Mouse (Mus musculus): ENCODE data around the gene Hccs. TPM values are rescaled to one million over a fixed set of nuclear protein-coding genes. Genes with fewer than 3 reads are reported as not detected.
A peak's percentile ranks its signal among the peaks of the same experiment; 100 is the strongest.
"Not testable (repeated sequence)": the region's sequence is repeated elsewhere in the genome, so short reads cannot be mapped to it uniquely, and the experiment has no call there.

Gene Hccs
- 41.5 and 43.4 TPM in 2 replicates for polyA plus RNA-seq (2016; fragmentation: Nextera tagmentation; extraction: Ambion mirVana)

DNA sequence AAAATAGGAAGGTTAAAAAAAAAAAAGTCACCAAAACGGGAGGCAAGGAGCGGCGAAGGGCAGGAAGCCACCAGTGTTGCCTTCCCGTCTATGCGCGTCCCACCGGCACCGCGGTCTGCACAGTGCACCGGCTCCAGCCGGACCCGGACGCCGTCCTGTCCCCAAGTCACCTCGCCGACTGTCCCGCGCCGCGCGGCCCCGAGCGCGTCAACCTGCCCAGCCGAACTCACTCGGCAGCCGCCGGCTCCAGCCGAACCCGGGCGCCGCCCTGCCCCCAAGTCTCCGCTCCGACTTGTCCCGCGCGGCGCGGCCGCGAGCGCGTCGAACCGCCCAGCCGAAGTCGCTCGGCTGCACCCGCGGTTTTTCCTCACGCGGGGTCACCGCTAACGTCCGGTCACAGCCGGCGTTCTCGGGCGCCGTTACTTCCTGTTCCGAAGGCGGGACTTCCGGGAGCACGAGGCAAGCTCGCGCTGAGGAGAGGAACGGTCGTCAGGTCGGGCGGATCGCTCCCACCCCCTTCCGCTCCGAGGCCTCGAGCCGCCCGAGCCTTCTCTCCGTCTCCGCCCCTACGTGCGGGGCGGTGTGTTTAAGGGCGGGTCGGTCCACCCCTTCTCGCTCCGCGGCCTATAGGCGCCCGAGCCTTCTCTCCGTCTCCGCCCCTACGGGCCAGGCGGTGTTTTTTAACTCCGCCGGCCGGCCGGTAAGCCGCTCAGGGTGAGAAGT, at the start of gene Hccs:
TSS of gene Hccs (minus strand) at position 428 of the 723 bp plus-strand sequence.
- ATAC-seq (ENCODE audit: insufficient number of reproducible peaks, insufficient read depth, low FRiP score, low TSS enrichment, low read depth) = peak; percentile 100
- Histone ChIP-seq H3K4me1 (replicated peaks) (no peaks in the 10 kb centered on the region; the same call in 1 of the 2 replicates), H3K36me3 (no peaks in the 10 kb centered on the region), H3K9ac (replicated peaks) (peak within 1 kb of the TSS; percentile 65), H3K27me3 (peaks cover 14% of the 10 kb centered on the region), H3K4me3 (replicated peaks) (peak within 1 kb of the TSS; percentile 54), H3K9me3 (no peaks in the 10 kb centered on the region), H3K27ac (peak within 1 kb of the TSS; percentile 84), H3K4me2 (peak within 1 kb of the TSS; percentile 57)
- WGBS = 22% methylated on average over 92 of the region's 97 CpGs

DNA sequence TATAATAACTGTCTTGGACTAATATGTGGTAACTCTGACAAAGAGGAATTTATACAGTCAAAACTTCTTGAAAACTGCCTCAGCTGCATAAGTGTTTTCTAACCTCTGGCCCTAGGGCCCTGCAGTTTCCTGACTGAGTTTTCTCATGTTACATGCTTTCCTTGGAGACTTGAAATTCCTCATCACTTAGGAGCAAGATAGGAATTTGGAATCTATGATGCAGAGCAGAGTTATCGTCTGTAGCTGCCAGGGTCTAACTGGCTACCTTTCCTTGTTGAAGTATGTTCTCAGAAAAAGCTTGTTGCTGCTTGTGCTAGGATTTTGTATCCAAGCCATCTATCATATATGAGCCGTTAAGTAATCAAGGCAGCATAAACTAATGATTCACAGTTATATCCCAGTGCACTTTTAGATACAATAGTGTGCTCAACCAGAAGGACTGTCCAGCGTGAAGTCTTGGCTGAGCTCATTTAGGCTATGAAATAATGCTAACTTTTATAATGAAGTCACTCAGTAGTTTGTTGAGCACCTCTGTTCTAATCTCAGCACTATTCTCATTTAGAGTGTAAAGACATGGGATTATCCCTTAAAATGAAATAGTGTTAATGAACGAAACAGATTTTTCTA, 37.1 kb upstream of the Hccs start:
- Histone ChIP-seq H3K36me3 (no peaks in the 10 kb centered on the region), H3K9me3 (no peaks in the 10 kb centered on the region), H3K4me1 (replicated peaks) (no peaks in the 10 kb centered on the region), H3K4me3 (replicated peaks) (no peak overlapping the region), H3K4me2 (no peak overlapping the region), H3K9ac (replicated peaks) (no peak overlapping the region), H3K27me3 (no peaks in the 10 kb centered on the region), H3K27ac (no peak overlapping the region)
- 84% methylated on average over 4 of the region's 4 CpGs for WGBS
- no peak for ATAC-seq (ENCODE audit: insufficient number of reproducible peaks, insufficient read depth, low FRiP score, low TSS enrichment, low read depth)

DNA sequence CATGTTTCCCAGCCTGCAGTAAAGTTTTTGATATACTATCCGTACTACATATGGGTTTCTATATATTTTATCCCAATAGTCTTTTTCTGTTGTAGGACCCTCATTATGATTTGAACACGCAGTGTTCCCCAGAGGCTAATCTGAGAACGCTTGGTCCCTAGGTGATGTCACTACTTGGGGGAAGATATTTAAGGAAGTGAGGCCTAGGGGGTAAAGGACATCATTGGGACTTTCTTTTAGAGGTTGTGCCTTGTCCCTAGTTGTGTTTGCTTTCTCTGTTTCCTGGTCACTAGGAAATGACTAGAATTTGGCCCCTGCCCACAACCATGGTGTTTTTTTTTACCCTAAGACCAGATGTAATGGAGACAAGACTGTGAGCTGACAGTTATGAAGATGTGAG, 18.0 kb upstream of the Hccs start:
- Histone ChIP-seq H3K4me1 (replicated peaks) (no peaks in the 10 kb centered on the region), H3K9ac (replicated peaks) (no peak overlapping the region), H3K4me2 (no peak overlapping the region), H3K36me3 (no peaks in the 10 kb centered on the region), H3K4me3 (replicated peaks) (no peak overlapping the region), H3K27ac (no peak overlapping the region), H3K27me3 (peaks cover 6% of the 10 kb centered on the region; the same call in 1 of the 2 replicates), H3K9me3 (no peaks in the 10 kb centered on the region)
- WGBS = 84% methylated on average over 3 of the region's 3 CpGs
- ATAC-seq (ENCODE audit: insufficient number of reproducible peaks, insufficient read depth, low FRiP score, low TSS enrichment, low read depth) = no peak

DNA sequence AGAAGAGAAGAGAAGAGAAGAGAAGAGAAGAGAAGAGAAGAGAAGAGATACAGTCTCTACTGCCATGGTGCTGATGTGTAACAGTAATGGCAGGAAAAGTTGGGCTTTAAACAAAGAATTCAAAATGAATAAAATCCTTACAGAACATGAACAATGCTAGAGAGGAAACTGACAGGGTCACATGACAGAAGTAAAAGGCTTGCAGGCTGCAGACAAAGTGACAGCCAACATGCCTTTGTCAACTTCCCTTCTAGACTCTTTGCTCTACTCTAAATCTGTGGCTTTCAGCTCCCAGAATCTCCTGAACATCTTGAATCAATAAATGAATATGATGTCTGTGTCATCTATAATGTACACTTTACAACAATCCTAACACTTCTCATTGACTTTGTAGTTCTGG, 17.4 kb upstream of the Hccs start:
- H3K36me3 ChIP-seq = no peaks in the 10 kb centered on the region
- H3K9me3 ChIP-seq = no peaks in the 10 kb centered on the region
- no peak overlapping the region for H3K4me2 ChIP-seq
- no peaks in the 10 kb centered on the region for H3K4me1 ChIP-seq (replicated peaks)
- no peak overlapping the region for H3K9ac ChIP-seq (replicated peaks)
- ATAC-seq (ENCODE audit: insufficient number of reproducible peaks, insufficient read depth, low FRiP score, low TSS enrichment, low read depth) = no peak
- H3K27me3 ChIP-seq = peaks cover 10% of the 10 kb centered on the region
- no peak overlapping the region for H3K4me3 ChIP-seq (replicated peaks)
- H3K27ac ChIP-seq = no peak overlapping the region

DNA sequence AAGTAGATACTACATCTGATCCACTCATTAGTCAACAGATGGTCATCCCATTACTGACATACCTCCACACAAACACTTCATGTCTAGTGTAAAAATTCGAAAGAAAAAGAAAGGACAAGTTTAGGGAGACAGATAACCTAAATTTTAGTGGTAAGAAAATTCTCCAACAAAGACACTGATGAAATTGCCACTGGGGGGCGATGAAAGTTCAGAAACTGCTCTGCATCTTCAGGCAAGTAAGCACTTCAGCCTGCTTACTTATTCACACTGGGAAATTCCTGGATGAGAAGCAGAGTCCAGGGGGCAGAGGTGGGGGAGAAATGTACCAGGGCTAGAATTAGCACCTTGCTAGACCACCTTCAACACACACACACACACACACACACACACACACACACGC, 12.1 kb upstream of the Hccs start:
- Histone ChIP-seq H3K36me3 (no peaks in the 10 kb centered on the region), H3K9me3 (no peaks in the 10 kb centered on the region), H3K4me2 (no peak overlapping the region), H3K27me3 (peaks cover 15% of the 10 kb centered on the region), H3K27ac (no peak overlapping the region), H3K9ac (replicated peaks) (no peak overlapping the region), H3K4me1 (replicated peaks) (no peaks in the 10 kb centered on the region), H3K4me3 (replicated peaks) (no peak overlapping the region)
- WGBS = 45% methylated on average over 3 of the region's 3 CpGs
- no peak for ATAC-seq (ENCODE audit: insufficient number of reproducible peaks, insufficient read depth, low FRiP score, low TSS enrichment, low read depth)

DNA sequence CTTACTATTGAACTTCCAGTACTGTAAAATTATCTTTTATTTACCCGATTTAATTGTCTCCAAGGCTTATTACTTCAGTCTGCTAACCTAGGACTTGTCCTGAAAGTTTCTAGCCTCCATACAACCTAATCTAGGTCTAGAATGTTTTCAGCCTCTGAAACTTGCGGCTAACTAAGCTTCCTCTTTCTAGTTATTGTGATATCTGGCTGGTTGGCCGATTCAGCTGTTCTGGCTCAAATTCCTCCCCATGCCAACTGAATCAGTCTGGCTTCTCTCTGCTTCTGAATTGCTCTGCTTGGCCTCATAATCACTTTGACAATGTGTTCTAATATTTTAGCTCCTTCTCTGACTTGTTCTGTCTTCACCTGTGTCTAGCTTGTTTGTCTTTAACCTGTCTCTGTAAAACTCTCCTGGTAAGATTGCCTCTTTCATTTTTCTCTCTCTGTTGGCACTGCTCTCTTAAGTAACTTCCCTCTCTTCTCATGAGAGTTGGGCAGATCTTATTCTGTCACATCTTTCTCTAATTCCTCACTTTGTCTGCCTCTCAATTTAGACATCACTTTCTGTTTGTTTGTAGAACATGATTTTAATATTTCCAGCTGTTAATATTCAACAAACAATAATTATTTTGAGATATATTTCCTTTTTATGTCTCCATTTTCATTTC, 5.9 kb upstream of the Hccs start:
- H3K27ac ChIP-seq = no peak overlapping the region
- no peak for ATAC-seq (ENCODE audit: insufficient number of reproducible peaks, insufficient read depth, low FRiP score, low TSS enrichment, low read depth)
- H3K9me3 ChIP-seq = no peaks in the 10 kb centered on the region

DNA sequence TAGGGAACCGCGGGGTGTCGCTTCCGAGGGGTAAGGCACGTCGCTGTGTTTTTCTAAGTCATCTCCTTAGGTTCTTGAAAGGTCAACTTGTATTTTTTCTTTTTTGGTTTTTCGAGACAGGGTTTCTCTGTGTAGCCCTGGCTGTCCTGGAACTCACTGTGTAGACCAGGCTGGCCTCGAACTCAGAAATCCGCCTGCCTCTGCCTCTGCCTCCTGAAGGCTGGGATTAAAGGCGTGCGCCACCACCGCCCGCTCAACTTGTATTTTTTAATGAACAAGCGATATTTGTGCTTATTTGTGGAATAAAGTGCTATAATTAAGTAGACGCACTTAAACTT, 465 bp upstream of the Hccs start:
- not testable (repeated sequence) for H3K27ac ChIP-seq; H3K36me3 ChIP-seq; H3K4me1 ChIP-seq (replicated peaks); H3K9me3 ChIP-seq; ATAC-seq (ENCODE audit: insufficient number of reproducible peaks, insufficient read depth, low FRiP score, low TSS enrichment, low read depth); H3K9ac ChIP-seq (replicated peaks)
- 31% methylated on average over 15 of the region's 15 CpGs for WGBS
- H3K27me3 ChIP-seq = peaks cover 17% of the 10 kb centered on the region
- peak overlapping the region; percentile 54 for H3K4me3 ChIP-seq (replicated peaks)
- peak overlapping the region; percentile 32 for H3K4me2 ChIP-seq

More for the DNA sequence above, 5.9 kb upstream of the Hccs start:
- no peak overlapping the region for H3K9ac ChIP-seq (replicated peaks)
- no peak overlapping the region for H3K4me2 ChIP-seq
- H3K4me1 ChIP-seq (replicated peaks) = no peaks in the 10 kb centered on the region
- WGBS = 80% methylated on average over 3 of the region's 3 CpGs
- H3K27me3 ChIP-seq = peaks cover 12% of the 10 kb centered on the region; the same call in 1 of the 2 replicates
- H3K36me3 ChIP-seq = no peaks in the 10 kb centered on the region
- no peak overlapping the region for H3K4me3 ChIP-seq (replicated peaks)

DNA sequence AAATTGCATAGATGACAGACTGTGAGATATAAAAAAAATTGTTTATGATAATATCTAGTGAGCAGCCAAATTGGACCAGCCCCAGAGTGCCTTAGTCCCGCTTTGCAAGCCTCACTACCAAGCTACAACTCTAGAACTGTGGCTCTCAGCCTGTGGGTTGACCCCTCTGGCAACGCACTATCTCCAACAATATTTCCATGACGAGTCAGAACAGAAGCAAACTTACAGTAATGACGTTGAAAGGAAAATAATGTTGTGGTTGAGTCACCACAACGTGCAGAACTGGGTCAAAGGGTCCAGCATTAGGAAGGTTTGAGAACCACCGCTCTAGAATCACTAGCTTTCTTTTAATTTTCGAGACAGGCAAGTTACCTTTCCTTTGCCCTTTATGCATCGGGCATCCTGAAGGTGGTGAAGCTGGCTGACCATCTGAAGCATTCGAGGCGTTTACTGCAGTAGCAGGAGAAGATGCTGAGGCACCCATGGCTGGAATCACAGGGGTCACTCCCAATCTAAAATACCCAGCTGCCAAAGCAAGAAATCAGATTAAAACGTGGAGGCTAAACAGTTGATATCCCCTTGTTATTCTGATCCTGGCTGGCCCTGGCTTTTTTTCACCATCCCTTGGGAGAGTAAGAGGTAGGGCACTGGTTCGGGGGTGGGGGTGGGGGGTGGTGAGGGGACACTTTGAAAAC, 959 bp downstream of the Hccs start:
- H3K27ac ChIP-seq = no peak overlapping the region
- peak overlapping the region; percentile 57 for H3K4me2 ChIP-seq
- peak overlapping the region; percentile 65 for H3K9ac ChIP-seq (replicated peaks)
- H3K4me3 ChIP-seq (replicated peaks) = peak overlapping the region; percentile 54
- peaks cover 14% of the 10 kb centered on the region for H3K27me3 ChIP-seq
- H3K36me3 ChIP-seq = no peaks in the 10 kb centered on the region
- WGBS = 64% methylated on average over 12 of the region's 12 CpGs
- no peaks in the 10 kb centered on the region; the same call in 1 of the 2 replicates for H3K4me1 ChIP-seq (replicated peaks)
- no peaks in the 10 kb centered on the region for H3K9me3 ChIP-seq
- no peak for ATAC-seq (ENCODE audit: insufficient number of reproducible peaks, insufficient read depth, low FRiP score, low TSS enrichment, low read depth)

DNA sequence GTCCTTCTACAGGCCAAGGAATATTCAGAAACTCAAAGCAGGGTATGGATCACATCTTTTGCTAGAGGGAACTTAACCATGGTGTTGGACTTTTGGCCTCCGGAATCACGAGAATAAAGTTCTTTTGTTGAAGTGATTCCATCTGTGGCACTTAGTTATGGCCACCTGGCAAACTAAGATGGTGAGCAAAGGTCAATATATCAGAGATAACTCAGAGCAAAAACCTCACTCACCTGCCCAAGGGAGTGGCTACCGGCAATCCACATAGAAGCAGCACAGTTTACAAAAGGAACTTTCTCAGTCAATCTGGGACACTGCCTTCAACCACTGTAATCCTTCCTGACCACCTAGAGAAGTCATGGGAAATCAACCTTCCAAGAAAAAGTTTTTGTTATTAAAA, 11.6 kb downstream of the Hccs start:
- peaks cover 4% of the 10 kb centered on the region; the same call in 1 of the 2 replicates for H3K27me3 ChIP-seq
- H3K36me3 ChIP-seq = peaks cover 13% of the 10 kb centered on the region; the same call in 1 of the 2 replicates
- ATAC-seq (ENCODE audit: insufficient number of reproducible peaks, insufficient read depth, low FRiP score, low TSS enrichment, low read depth) = no peak
- H3K9me3 ChIP-seq = no peaks in the 10 kb centered on the region
- H3K4me2 ChIP-seq = no peak overlapping the region
- H3K9ac ChIP-seq (replicated peaks) = no peak overlapping the region
- WGBS = 89% methylated on average over 3 of the region's 3 CpGs
- H3K4me3 ChIP-seq (replicated peaks) = no peak overlapping the region
- H3K4me1 ChIP-seq (replicated peaks) = no peaks in the 10 kb centered on the region
- H3K27ac ChIP-seq = no peak overlapping the region

DNA sequence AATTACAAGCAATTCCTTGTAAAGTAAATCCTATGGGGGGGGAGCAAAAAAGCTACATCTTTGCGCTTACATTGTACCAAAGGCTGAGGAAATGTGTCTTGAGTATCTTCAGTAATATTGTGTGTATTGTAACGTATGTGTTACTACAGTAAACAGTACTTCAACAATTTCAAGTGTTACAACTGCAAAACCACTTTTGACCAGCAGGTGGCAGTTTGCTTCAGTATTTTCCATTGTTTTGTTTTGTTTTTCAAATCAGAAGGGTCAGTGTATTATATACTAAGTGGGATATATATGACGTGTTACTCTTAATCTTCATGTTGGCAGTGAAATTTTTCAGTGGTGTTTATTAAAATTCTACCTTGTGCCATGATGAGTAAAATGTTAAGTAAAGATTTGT, 16.2 kb downstream of the Hccs start:
- Histone ChIP-seq H3K36me3 (no peaks in the 10 kb centered on the region), H3K27me3 (peaks cover 18% of the 10 kb centered on the region), H3K4me2 (no peak overlapping the region), H3K9me3 (no peaks in the 10 kb centered on the region), H3K4me3 (replicated peaks) (no peak overlapping the region), H3K27ac (no peak overlapping the region), H3K9ac (replicated peaks) (no peak overlapping the region), H3K4me1 (replicated peaks) (no peaks in the 10 kb centered on the region)
- WGBS = 43% methylated on average over 3 of the region's 3 CpGs
- no peak for ATAC-seq (ENCODE audit: insufficient number of reproducible peaks, insufficient read depth, low FRiP score, low TSS enrichment, low read depth)

Data from limb, embryonic 12.5 days (tissue).